Mouse (Mus musculus) forebrain, embryonic 13.5 days (tissue): ENCODE measurements around the gene H2-Q7. TPM values are rescaled to one million over a fixed set of nuclear protein-coding genes. Genes with fewer than 3 reads are reported as not detected.

Experiments
- ATAC-seq: fragments of 200-750 bp; cut with Nextera tagmentation; 2 replicates; pipeline ENCODE4 v1.8.0; 2017
- H3K27ac ChIP-seq: fragments of 300-500 bp; sonication (generic); 2 replicates; pipeline ENCODE4 v1.5.1; 2015; ENCODE audit warnings: inconsistent platforms, mild to moderate bottlenecking, moderate library complexity
- H3K27me3 ChIP-seq: fragments of 300-500 bp; sonication (generic); 2 replicates; pipeline ENCODE4 v1.6.1; 2015; ENCODE audit warnings: mild to moderate bottlenecking, inconsistent platforms
- H3K36me3 ChIP-seq: fragments of 300-500 bp; sonication (generic); 2 replicates; pipeline ENCODE4 v1.6.1; 2015; ENCODE audit warnings: mild to moderate bottlenecking, inconsistent platforms; ENCODE audit not compliant: poor library complexity, severe bottlenecking
- H3K4me1 ChIP-seq: fragments of 300-500 bp; sonication (generic); 2 replicates; pipeline ENCODE4 v1.6.1; 2015; ENCODE audit warnings: inconsistent platforms
- H3K4me2 ChIP-seq: fragments of 300-500 bp; sonication (generic); 2 replicates; pipeline ENCODE4 v1.6.1; 2015; ENCODE audit warnings: inconsistent platforms, mild to moderate bottlenecking, moderate library complexity
- H3K4me3 ChIP-seq: fragments of 300-500 bp; sonication (generic); 2 replicates; pipeline ENCODE4 v1.5.1; 2015; ENCODE audit warnings: mild to moderate bottlenecking, inconsistent platforms
- H3K9ac ChIP-seq: fragments of 300-500 bp; sonication (generic); 2 replicates; pipeline ENCODE4 v1.6.1; 2015; ENCODE audit warnings: mild to moderate bottlenecking, inconsistent platforms
- H3K9me3 ChIP-seq: fragments of 300-500 bp; sonication (generic); replicated peaks from 2 replicates; pipeline ENCODE4 v1.6.1; 2016; ENCODE audit warnings: inconsistent platforms
- WGBS: fragments of 180-500 bp; shearing (Covaris S2); methylation state at CpG from one replicate; pipeline ENCODE4 v1.1.7; 2015; 5-methylcytosine and 5-hydroxymethylcytosine counted together
- polyA plus RNA-seq: library from polyadenylated mRNA; unstranded; fragments of >200 nt; fragmentation: Nextera tagmentation; extraction: Ambion mirVana; gene quantifications from 2 replicates; pipeline ENCODE4 v1.2.1, GENCODE M21; 2015

Gene H2-Q7
- polyA plus RNA-seq, 1 experiment from 2014 or later = 2.1 TPM

DNA sequence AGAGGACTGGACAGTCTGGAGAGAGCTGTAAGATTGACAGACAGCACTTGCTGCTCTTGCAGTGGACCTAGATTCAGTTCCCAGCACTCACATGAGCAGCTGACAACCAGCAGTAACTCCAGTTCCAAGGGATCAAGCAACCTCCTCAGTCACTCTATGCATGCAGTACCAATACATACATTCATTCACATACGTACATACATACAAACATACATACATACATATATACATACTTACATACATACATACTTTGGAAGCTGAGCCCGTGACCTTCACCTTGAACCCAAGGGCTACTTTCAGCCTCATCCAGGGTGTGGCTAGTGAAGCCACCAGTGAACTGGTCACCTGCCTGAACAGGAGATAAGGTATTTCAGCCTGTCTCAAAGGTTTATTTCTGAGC lies 49.1 kb downstream of the H2-Q7 start:
- Histone ChIP-seq H3K27ac (no peak overlapping the region), H3K27me3 (no peaks in the 10 kb centered on the region), H3K4me1 (0 out of 2 replicates have a peak, but pooled peaks cover 2% of the 10 kb centered on the region), H3K9me3 (no peaks in the 10 kb centered on the region), H3K9ac (no peak overlapping the region), H3K36me3 (no peaks in the 10 kb centered on the region), H3K4me2 (no peak overlapping the region), H3K4me3 (no peak overlapping the region)
- 92% methylated on average over 2 of the region's 2 CpGs for WGBS
- ATAC-seq = no peak

DNA sequence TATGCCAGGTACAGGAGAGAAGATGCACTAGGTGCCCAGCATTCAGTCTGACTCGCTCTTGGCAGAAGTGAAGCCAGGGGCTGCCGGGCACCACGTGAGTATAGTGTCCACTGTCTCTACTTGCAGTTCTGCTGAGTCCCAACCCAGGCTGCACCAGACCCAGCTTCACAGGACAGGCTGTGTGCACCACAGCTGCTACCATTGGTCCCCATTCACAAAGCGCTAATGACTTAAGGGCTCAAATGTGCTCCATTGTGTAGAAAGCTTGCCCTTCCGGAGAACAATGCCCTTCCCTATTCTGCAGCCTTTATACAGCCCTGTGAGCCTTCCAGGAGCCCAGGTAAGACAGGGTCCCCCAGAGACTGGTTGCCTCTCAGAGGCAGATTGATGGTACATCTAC lies 51.4 kb downstream of the H2-Q7 start:
- H3K27ac ChIP-seq = no peak overlapping the region
- WGBS = 29% methylated on average over 5 of the region's 5 CpGs
- no peak for ATAC-seq
- no peaks in the 10 kb centered on the region for H3K36me3 ChIP-seq
- H3K9me3 ChIP-seq = no peaks in the 10 kb centered on the region
- H3K4me2 ChIP-seq = no peak overlapping the region
- 0 out of 2 replicates have a peak, but pooled peaks cover 2% of the 10 kb centered on the region for H3K4me1 ChIP-seq
- H3K4me3 ChIP-seq = no peak overlapping the region
- H3K27me3 ChIP-seq = no peaks in the 10 kb centered on the region
- H3K9ac ChIP-seq = no peak overlapping the region

Other genes with a start within 250 kb of the H2-Q7 start
- gene Ltb, start 244.7 kb upstream of the H2-Q7 start, polyA plus RNA-seq = 0.20 TPM in 1 of 2 replicates, not detected in the other
- not detected in 2 replicates for gene Tnf, start 237.1 kb upstream of the H2-Q7 start, polyA plus RNA-seq
- gene Lta, start 233.8 kb upstream of the H2-Q7 start, polyA plus RNA-seq = 0.16 TPM in 1 of 2 replicates, not detected in the other
- 0.37 and 0.59 TPM in 2 replicates for gene Gm16181, start 218.3 kb upstream of the H2-Q7 start, polyA plus RNA-seq
- gene Atp6v1g2, start 205.5 kb upstream of the H2-Q7 start, polyA plus RNA-seq = 20.8 and 24.3 TPM in 2 replicates
- 10.5 and 11.2 TPM in 2 replicates for gene Nfkbil1, start 203.4 kb upstream of the H2-Q7 start, polyA plus RNA-seq
- gene Ddx39b, start 197.4 kb upstream of the H2-Q7 start, polyA plus RNA-seq = 592 and 632 TPM in 2 replicates
- gene H2-D1, start 176.4 kb upstream of the H2-Q7 start, polyA plus RNA-seq = 37.7 and 45.8 TPM in 2 replicates
- not detected in 2 replicates for gene H2-Q1, start 118.8 kb upstream of the H2-Q7 start, polyA plus RNA-seq
- 0.14 and 0.15 TPM in 2 replicates for gene H2-Q2, start 96.9 kb upstream of the H2-Q7 start, polyA plus RNA-seq
- 0.89 and 1.2 TPM in 2 replicates for gene H2-Q4, start 59.5 kb upstream of the H2-Q7 start, polyA plus RNA-seq
- 0.22 and 0.43 TPM in 2 replicates for gene H2-Q6, start 14.3 kb upstream of the H2-Q7 start, polyA plus RNA-seq
- 0.55 TPM in 1 of 2 replicates, not detected in the other for gene H2-Q10, start 30.9 kb downstream of the H2-Q7 start, polyA plus RNA-seq
- gene Pou5f1, start 66.9 kb downstream of the H2-Q7 start, polyA plus RNA-seq = not detected in 2 replicates
- 54.4 and 55.5 TPM in 2 replicates for gene Tcf19, start 77.7 kb downstream of the H2-Q7 start, polyA plus RNA-seq
- 11.7 and 13.8 TPM in 2 replicates for gene Cchcr1, start 77.9 kb downstream of the H2-Q7 start, polyA plus RNA-seq
- 1.4 and 2.1 TPM in 2 replicates for gene Psors1c2, start 94.0 kb downstream of the H2-Q7 start, polyA plus RNA-seq
- not detected in 2 replicates for gene Cdsn, start 113.0 kb downstream of the H2-Q7 start, polyA plus RNA-seq
- gene 2300002M23Rik, start 128.3 kb downstream of the H2-Q7 start, polyA plus RNA-seq = not detected in 2 replicates
- not detected in 2 replicates for gene Sfta2, start 162.4 kb downstream of the H2-Q7 start, polyA plus RNA-seq
- gene Gm9573, start 187.5 kb downstream of the H2-Q7 start, polyA plus RNA-seq = not detected in 2 replicates
- gene Mucl3, start 204.5 kb downstream of the H2-Q7 start, polyA plus RNA-seq = 0.06 TPM in 1 of 2 replicates, not detected in the other
- gene Vars2, start 228.4 kb downstream of the H2-Q7 start, polyA plus RNA-seq = 12.7 and 17.0 TPM in 2 replicates
- 36.3 and 42.6 TPM in 2 replicates for gene Gtf2h4, start 234.6 kb downstream of the H2-Q7 start, polyA plus RNA-seq